Mouse (Mus musculus) MEL (cell line): ENCODE measurements around the gene Spc24. TPM values are rescaled to one million over a fixed set of nuclear protein-coding genes. Genes with fewer than 3 reads are reported as not detected.

Experiments
- DNase-seq: peaks from one replicate; pipeline ENCODE4 v3.0.0; 2011; ENCODE audit warnings: low read depth, low spot score
- H3K27ac ChIP-seq: 2 replicates; pipeline ENCODE4 v1.5.1; 2012; ENCODE audit warnings: low read depth, mild to moderate bottlenecking, control low read depth, low read length, moderate library complexity; ENCODE audit not compliant: control insufficient read depth
- H3K27me3 ChIP-seq, 2 experiments: fragments of 150-350 bp in 1 of 2; sonication (generic) in 1 of 2; 2 replicates each; pipeline ENCODE4 v1.6.1; 2012; ENCODE audit warnings: low read length in 2 of 2, mild to moderate bottlenecking in 2 of 2, improper control_type of control experiment in 1 of 2, moderate library complexity in 1 of 2; ENCODE audit not compliant: insufficient read depth in 2 of 2, control insufficient read depth in 1 of 2
- H3K36me3 ChIP-seq, 2 experiments: 2 replicates each; pipeline ENCODE4 v1.6.1; 2012 to 2014; ENCODE audit warnings: low read length in 2 of 2, improper control_type of control experiment in 1 of 2, inconsistent platforms in 1 of 2, mild to moderate bottlenecking in 1 of 2; ENCODE audit not compliant: insufficient read depth in 2 of 2, control insufficient read depth in 1 of 2
- H3K4me1 ChIP-seq, 2 experiments: fragments of 150-350 bp in 1 of 2; sonication (generic) in 1 of 2; 2 replicates each; pipeline ENCODE4 v1.6.1; 2012; ENCODE audit warnings: low read length in 2 of 2, improper control_type of control experiment in 1 of 2, mild to moderate bottlenecking in 1 of 2; ENCODE audit not compliant: insufficient read depth in 2 of 2, control insufficient read depth in 1 of 2
- H3K4me3 ChIP-seq, 2 experiments: fragments of 150-350 bp in 1 of 2; sonication (generic) in 1 of 2; 2 replicates each; pipeline ENCODE4 v1.5.1; 2012; ENCODE audit warnings: low read depth in 2 of 2, low read length in 2 of 2, mild to moderate bottlenecking in 2 of 2, moderate library complexity in 2 of 2, control low read depth in 1 of 2, improper control_type of control experiment in 1 of 2; ENCODE audit not compliant: control insufficient read depth in 1 of 2, insufficient read depth in 1 of 2
- H3K79me2 ChIP-seq: 2 replicates; pipeline ENCODE4 v1.6.1; 2012; ENCODE audit warnings: mild to moderate bottlenecking, low read length, moderate library complexity; ENCODE audit not compliant: control insufficient read depth, poor library complexity, insufficient read depth
- H3K9ac ChIP-seq: 2 replicates; pipeline ENCODE4 v1.6.1; 2012; ENCODE audit warnings: low read depth, mild to moderate bottlenecking, control low read depth, low read length, moderate library complexity; ENCODE audit not compliant: control insufficient read depth, poor library complexity, severe bottlenecking
- H3K9me3 ChIP-seq: fragments of 150-350 bp; sonication (generic); replicated peaks from 2 replicates; pipeline ENCODE4 v1.6.1; 2012; ENCODE audit warnings: mild to moderate bottlenecking, low read length, improper control_type of control experiment, moderate library complexity; ENCODE audit not compliant: insufficient read depth
- CTCF ChIP-seq, 3 experiments: IDR thresholded peaks in 2 of 3; conservative IDR thresholded peaks in 1 of 3; 2 replicates each; pipeline ENCODE4 v1.5.1; 2011 to 2012; ENCODE audit warnings: low read length in 3 of 3, low read depth in 2 of 3, mild to moderate bottlenecking in 2 of 3, improper control_type of control experiment in 1 of 3, inconsistent platforms in 1 of 3, mixed read lengths in 1 of 3, moderate library complexity in 1 of 3; ENCODE audit not compliant: control insufficient read depth in 1 of 3, insufficient read depth in 1 of 3, poor library complexity in 1 of 3, severe bottlenecking in 1 of 3
- ELF1 ChIP-seq: IDR thresholded peaks from 2 replicates; pipeline ENCODE4 v1.6.1; 2014; ENCODE audit warnings: low read depth, mild to moderate bottlenecking, inconsistent platforms, low read length, improper control_type of control experiment, moderate library complexity
- EP300 ChIP-seq, 2 experiments: IDR thresholded peaks; 2 replicates each; pipeline ENCODE4 v1.6.1; 2011; ENCODE audit warnings: improper control_type of control experiment in 2 of 2, low read length in 2 of 2, low read depth in 1 of 2, mild to moderate bottlenecking in 1 of 2
- JUND ChIP-seq: IDR thresholded peaks from 2 replicates; pipeline ENCODE4 v1.6.1; 2011; ENCODE audit warnings: low read depth, mild to moderate bottlenecking, improper control_type of control experiment, low read length
- MAZ ChIP-seq: IDR thresholded peaks from 2 replicates; pipeline ENCODE4 v1.6.1; 2012; ENCODE audit warnings: low read depth, mild to moderate bottlenecking, inconsistent platforms, low read length, improper control_type of control experiment
- MYC ChIP-seq: IDR thresholded peaks from 2 replicates; pipeline ENCODE4 v1.6.1; 2011; ENCODE audit warnings: low read depth, mild to moderate bottlenecking, low read length, improper control_type of control experiment, moderate library complexity
- NELFE ChIP-seq: IDR thresholded peaks from 2 replicates; pipeline ENCODE4 v1.6.1; 2011; ENCODE audit warnings: low read depth, low read length, improper control_type of control experiment
- NRF1 ChIP-seq: IDR thresholded peaks from 2 replicates; pipeline ENCODE4 v1.6.1; 2014; ENCODE audit warnings: low read depth, mild to moderate bottlenecking, inconsistent platforms, low read length, improper control_type of control experiment, moderate library complexity; ENCODE audit not compliant: poor library complexity, insufficient read depth, severe bottlenecking
- POLR2AphosphoS2 ChIP-seq: IDR thresholded peaks from 2 replicates; pipeline ENCODE4 v1.6.1; 2011; ENCODE audit warnings: low read length, improper control_type of control experiment
- POLR2AphosphoS5 ChIP-seq: IDR thresholded peaks from 2 replicates; pipeline ENCODE4 v1.6.1; 2012; ENCODE audit warnings: low read depth, borderline replicate concordance, mild to moderate bottlenecking, inconsistent platforms, low read length, moderate library complexity, mixed read lengths
- RCOR1 ChIP-seq: IDR thresholded peaks from 2 replicates; pipeline ENCODE4 v1.6.1; 2012; ENCODE audit warnings: low read depth, mild to moderate bottlenecking, inconsistent platforms, low read length, improper control_type of control experiment
- SIN3A ChIP-seq: IDR thresholded peaks from 2 replicates; pipeline ENCODE4 v1.6.1; 2012; ENCODE audit warnings: low read length, improper control_type of control experiment, inconsistent platforms
- SMC3 ChIP-seq: IDR thresholded peaks from 2 replicates; pipeline ENCODE4 v1.6.1; 2011; ENCODE audit warnings: low read depth, low read length, improper control_type of control experiment
- TBP ChIP-seq: IDR thresholded peaks from 2 replicates; pipeline ENCODE4 v1.8.0; 2011; ENCODE audit warnings: low read depth, low read length, improper control_type of control experiment
- TCF12 ChIP-seq: IDR thresholded peaks from 2 replicates; pipeline ENCODE4 v1.6.1; 2014; ENCODE audit warnings: low read depth, mild to moderate bottlenecking, inconsistent platforms, low read length, improper control_type of control experiment, moderate library complexity
- UBTF ChIP-seq: IDR thresholded peaks from 2 replicates; pipeline ENCODE4 v1.6.1; 2012; ENCODE audit warnings: low read depth, mild to moderate bottlenecking, inconsistent platforms, low read length, improper control_type of control experiment, moderate library complexity, borderline replicate concordance; ENCODE audit not compliant: insufficient read depth
- USF1 ChIP-seq: IDR thresholded peaks from 2 replicates; pipeline ENCODE4 v1.6.1; 2014; ENCODE audit warnings: low read depth, mild to moderate bottlenecking, inconsistent platforms, low read length, improper control_type of control experiment, moderate library complexity
- USF2 ChIP-seq, 2 experiments: IDR thresholded peaks; 2 replicates each; pipeline ENCODE4 v1.6.1; 2011 to 2012; ENCODE audit warnings: improper control_type of control experiment in 2 of 2, low read length in 2 of 2, borderline replicate concordance in 1 of 2, inconsistent platforms in 1 of 2, low read depth in 1 of 2, mild to moderate bottlenecking in 1 of 2; ENCODE audit not compliant: insufficient read depth in 1 of 2
- ZC3H11A ChIP-seq: IDR thresholded peaks from 2 replicates; pipeline ENCODE4 v1.6.1; 2012; ENCODE audit warnings: low read depth, mild to moderate bottlenecking, inconsistent platforms, low read length, improper control_type of control experiment
- ZMIZ1 ChIP-seq: IDR thresholded peaks from 2 replicates; pipeline ENCODE4 v1.6.1; 2012; ENCODE audit warnings: low read depth, mild to moderate bottlenecking, inconsistent platforms, low read length, improper control_type of control experiment, moderate library complexity
- polyA plus RNA-seq, 2 experiments: library from polyadenylated mRNA; stranded (reverse) in 1 of 2; unstranded in 1 of 2; fragments of >175 nt in 1 of 2; fragments of >200 nt in 1 of 2; gene quantifications; 2 replicates each; pipeline versions ENCODE4 v1.2.1 to v1.2.4; 2012; ENCODE audit warnings: low replicate concordance in 2 of 2, low read depth in 1 of 2; ENCODE audit not compliant: insufficient read length in 2 of 2, insufficient read depth in 1 of 2, missing spikeins in 1 of 2
- total RNA-seq: library from RNA; depleted of rRNA; stranded (reverse); fragments of 300-350 nt; gene quantifications from 2 replicates; pipeline ENCODE4 v1.2.3, GENCODE M21; 2012

Spc24 gene
- total and polyA plus RNA-seq, 3 experiments: 304 to 377 TPM; not detected in 1

- Histone ChIP-seq H3K4me3 (no peak overlapping the region), H3K27me3 (no peaks in the 10 kb centered on the region), H3K36me3 (peaks cover 8 to 50% of the 10 kb centered on the region in 2 experiments), H3K79me2 (no peaks in the 10 kb centered on the region), H3K9ac (no peak overlapping the region), H3K4me1 (peaks cover 10 to 14% of the 10 kb centered on the region in 2 experiments), H3K9me3 (no peaks in the 10 kb centered on the region), H3K27ac (no peak overlapping the region)
- TF ChIP-seq RCOR1 (peak; percentile 41; the same call in 1 of the 2 replicates), USF2 (IDR thresholded peaks at IDR 0.05; ENCODE audit: borderline replicate concordance in 1 of 2, insufficient read depth in 1 of 2, low read depth in 1 of 2, low read length in 2 of 2) (no peak), JUND (no peak), USF1 (no peak), ZMIZ1 (no peak), SMC3 (peak; percentile 1; the same call in 1 of the 2 replicates), TBP (peak; percentile 69)
- peak; percentile 57 for DNase-seq
Measured at GRCm38 (mm10) chr9:21747238-21747774, 12.8 kb downstream of the Spc24 start.

GRCm38 (mm10) chr9:21741514-21741913 is 18.6 kb downstream of the Spc24 start:
- no peaks in the 10 kb centered on the region for H3K9me3 ChIP-seq
- H3K27ac ChIP-seq: no peak overlapping the region
- H3K9ac ChIP-seq: no peak overlapping the region
- peaks cover 0 to 6% of the 10 kb centered on the region in 2 experiments; a peak in 1 of 4 replicates for H3K4me1 ChIP-seq
- TF ChIP-seq POLR2AphosphoS5 (no peak), NELFE (no peak), ZMIZ1 (no peak), MYC (no peak), ZC3H11A (no peak), USF2 (IDR thresholded peaks at IDR 0.05; ENCODE audit: borderline replicate concordance in 1 of 2, insufficient read depth in 1 of 2, low read depth in 1 of 2, low read length in 2 of 2) (no peak), RCOR1 (no peak), UBTF (no peak), SMC3 (no peak), NRF1 (no peak), ELF1 (no peak), POLR2AphosphoS2 (no peak), MAZ (no peak), EP300 (IDR thresholded peaks at IDR 0.05; ENCODE audit: low read depth in 1 of 2, low read length in 2 of 2) (no peak), TBP (no peak), TCF12 (no peak), SIN3A (no peak), CTCF (IDR thresholded peaks at IDR 0.05 in 2 of 3, conservative IDR thresholded peaks at IDR 0.05 in 1 of 3; ENCODE audit: control insufficient read depth in 1 of 3, insufficient read depth in 1 of 3, low read depth in 2 of 3, low read length in 3 of 3, poor library complexity in 1 of 3, severe bottlenecking in 1 of 3) (no peak)
- H3K36me3 ChIP-seq: peaks cover 0 to 69% of the 10 kb centered on the region in 2 experiments; a peak in 2 of 4 replicates
- H3K79me2 ChIP-seq: no peaks in the 10 kb centered on the region
- H3K4me3 ChIP-seq: no peak overlapping the region
- DNase-seq: no peak
- no peaks in the 10 kb centered on the region for H3K27me3 ChIP-seq
